Mouse (Mus musculus): Measurements from ENCODE around the gene Acsm1. TPM values are rescaled to one million over a fixed set of nuclear protein-coding genes. Genes with fewer than 3 reads are reported as not detected.
"Not testable (repeated sequence)": the region's sequence is repeated elsewhere in the genome, so short reads cannot be mapped to it uniquely, and the experiment has no call there.

The Acsm1 gene
- total RNA-seq (2021) = not detected
- long read RNA-seq, experiment 1 = 0 reads
- long read RNA-seq, experiment 2 = 0 reads

DNA sequence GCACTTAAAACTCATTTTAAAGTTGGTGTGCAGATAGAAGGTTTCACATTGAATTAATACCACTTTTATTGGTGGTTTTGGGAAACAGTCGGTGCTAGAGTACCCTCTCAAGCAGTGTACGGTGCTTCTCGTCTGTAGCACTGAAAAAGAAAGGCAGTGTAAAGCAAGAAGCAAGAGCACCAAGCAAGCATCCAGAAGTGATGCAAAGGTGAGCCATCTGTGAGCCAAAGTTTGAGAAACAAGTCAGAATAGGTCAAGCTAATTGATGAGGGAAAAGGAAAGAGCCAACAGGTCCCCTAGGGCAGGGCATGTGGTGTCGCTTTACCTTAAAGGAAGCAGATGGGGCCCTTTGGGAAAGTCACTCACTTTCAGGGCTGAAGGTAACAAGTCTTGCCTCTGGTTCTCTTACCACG lies at the start of gene Acsm1:
Gene Acsm1, plus strand, starts transcription at position 363 of the 413 bp plus-strand sequence.
- Histone ChIP-seq H3K4me3 (no peak within 1 kb of the TSS), H3K27ac (no peak within 1 kb of the TSS)
- DNase-seq (ENCODE audit: low spot score in 2 of 2) = no peak
- TF ChIP-seq CTCF (conservative IDR thresholded peaks at IDR 0.05) = no peak

GRCm38 (mm10) chr7:119559789-119560451 lies 46.9 kb upstream of the Acsm1 start:
- no peak for DNase-seq (ENCODE audit: low spot score in 2 of 2)
- TF ChIP-seq CTCF (conservative IDR thresholded peaks at IDR 0.05) = no peak
- no peak overlapping the region for H3K4me3 ChIP-seq
- no peak overlapping the region for H3K27ac ChIP-seq

- TF ChIP-seq CTCF (conservative IDR thresholded peaks at IDR 0.05) = no peak
- DNase-seq (ENCODE audit: low spot score in 2 of 2) = no peak
- Histone ChIP-seq H3K4me3 (no peak overlapping the region), H3K27ac (no peak overlapping the region)
Observed at GRCm38 (mm10) chr7:119560452-119560835, 46.4 kb upstream of the Acsm1 start.

GRCm38 (mm10) chr7:119561441-119561840 lies 45.4 kb upstream of the Acsm1 start:
- Histone ChIP-seq H3K27ac (no peak overlapping the region), H3K4me3 (no peak overlapping the region)
- DNase-seq (ENCODE audit: low spot score in 2 of 2) = no peak
- no peak for TF ChIP-seq CTCF (conservative IDR thresholded peaks at IDR 0.05)

GRCm38 (mm10) chr7:119562476-119562875 lies 44.4 kb upstream of the Acsm1 start:
- not testable (repeated sequence) for H3K27ac ChIP-seq; H3K4me3 ChIP-seq; DNase-seq (ENCODE audit: low spot score in 2 of 2)

DNA sequence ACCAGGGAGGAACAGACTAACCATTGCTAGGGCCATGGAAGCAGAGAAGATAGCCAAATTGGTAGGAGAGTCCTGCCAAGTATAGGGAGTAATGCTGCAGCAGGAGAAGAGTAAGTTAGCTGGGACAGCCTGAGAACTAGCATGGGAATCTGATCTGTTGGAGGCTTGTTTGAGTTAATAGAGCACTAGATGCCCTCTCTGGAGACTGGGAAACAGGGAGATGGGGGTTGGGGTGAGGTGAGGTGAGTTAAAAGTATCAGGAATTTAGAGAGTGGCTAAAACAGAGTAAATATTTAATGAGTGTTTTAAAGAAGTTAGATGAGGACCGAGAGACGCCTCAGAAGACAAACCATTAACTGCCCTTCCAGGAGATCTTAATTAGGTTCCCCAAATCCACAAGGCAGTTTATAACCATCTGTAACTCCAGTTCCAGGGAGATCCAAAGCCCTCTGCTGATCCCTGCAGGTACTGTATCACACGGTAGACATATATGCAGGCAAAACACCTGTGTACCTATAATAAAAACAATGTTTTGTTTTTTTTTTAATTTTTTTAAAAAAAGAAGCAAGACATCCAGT lies 12.2 kb upstream of the Acsm1 start:
- no peak overlapping the region for H3K27ac ChIP-seq
- TF ChIP-seq CTCF (conservative IDR thresholded peaks at IDR 0.05) = no peak
- no peak for DNase-seq (ENCODE audit: low spot score in 2 of 2)
- H3K4me3 ChIP-seq = no peak overlapping the region

DNA sequence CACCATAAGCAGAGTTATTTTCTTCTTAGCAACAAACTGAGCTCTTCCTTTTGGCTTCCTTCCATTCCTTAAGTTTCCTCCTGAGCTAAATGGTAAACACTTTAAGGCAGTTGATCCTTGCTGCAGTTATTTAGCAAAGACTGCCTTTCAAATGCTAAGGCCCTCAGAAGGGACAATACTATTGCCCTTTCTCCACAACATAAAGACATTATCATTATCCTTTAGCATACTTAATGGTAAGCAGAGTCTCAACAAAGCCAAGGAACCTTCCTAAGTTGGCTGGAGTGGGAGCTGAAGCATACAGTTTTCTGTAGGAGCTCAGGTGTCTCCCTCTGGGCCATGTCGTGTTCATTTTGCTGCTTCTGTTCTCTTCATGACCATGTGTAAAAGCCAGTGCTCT lies 11.5 kb upstream of the Acsm1 start:
- Histone ChIP-seq H3K27ac (no peak overlapping the region), H3K4me3 (no peak overlapping the region)
- DNase-seq (ENCODE audit: low spot score in 2 of 2) = no peak
- no peak for TF ChIP-seq CTCF (conservative IDR thresholded peaks at IDR 0.05)

GRCm38 (mm10) chr7:119596536-119596935 lies 10.3 kb upstream of the Acsm1 start:
- no peak for TF ChIP-seq CTCF (conservative IDR thresholded peaks at IDR 0.05)
- no peak for DNase-seq (ENCODE audit: low spot score in 2 of 2)
- Histone ChIP-seq H3K4me3 (no peak overlapping the region), H3K27ac (no peak overlapping the region)

GRCm38 (mm10) chr7:119601195-119601953 lies 5.5 kb upstream of the Acsm1 start:
- Histone ChIP-seq H3K4me3 (no peak overlapping the region), H3K27ac (no peak overlapping the region)
- no peak for TF ChIP-seq CTCF (conservative IDR thresholded peaks at IDR 0.05)
- DNase-seq (ENCODE audit: low spot score in 2 of 2) = no peak

DNA sequence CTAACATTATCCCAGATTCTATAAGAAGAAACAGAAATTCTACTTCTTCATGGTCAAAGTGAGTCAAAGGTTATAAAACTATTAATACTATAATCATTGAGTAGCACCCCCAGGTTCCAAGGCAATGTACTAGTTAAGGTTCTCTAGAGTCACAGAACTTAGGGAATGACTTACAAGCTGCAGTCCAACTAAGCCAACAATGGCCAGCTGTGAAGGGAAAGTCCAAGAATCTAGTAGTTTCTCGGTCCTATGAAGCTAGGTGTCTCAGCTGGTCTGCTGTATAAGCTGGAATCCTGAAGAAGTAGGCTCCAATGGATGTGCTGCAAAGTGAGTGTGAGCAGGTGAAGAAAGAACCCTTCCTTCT lies 4.9 kb upstream of the Acsm1 start:
- no peak overlapping the region for H3K27ac ChIP-seq
- TF ChIP-seq CTCF (conservative IDR thresholded peaks at IDR 0.05) = no peak
- DNase-seq (ENCODE audit: low spot score in 2 of 2) = no peak

DNA sequence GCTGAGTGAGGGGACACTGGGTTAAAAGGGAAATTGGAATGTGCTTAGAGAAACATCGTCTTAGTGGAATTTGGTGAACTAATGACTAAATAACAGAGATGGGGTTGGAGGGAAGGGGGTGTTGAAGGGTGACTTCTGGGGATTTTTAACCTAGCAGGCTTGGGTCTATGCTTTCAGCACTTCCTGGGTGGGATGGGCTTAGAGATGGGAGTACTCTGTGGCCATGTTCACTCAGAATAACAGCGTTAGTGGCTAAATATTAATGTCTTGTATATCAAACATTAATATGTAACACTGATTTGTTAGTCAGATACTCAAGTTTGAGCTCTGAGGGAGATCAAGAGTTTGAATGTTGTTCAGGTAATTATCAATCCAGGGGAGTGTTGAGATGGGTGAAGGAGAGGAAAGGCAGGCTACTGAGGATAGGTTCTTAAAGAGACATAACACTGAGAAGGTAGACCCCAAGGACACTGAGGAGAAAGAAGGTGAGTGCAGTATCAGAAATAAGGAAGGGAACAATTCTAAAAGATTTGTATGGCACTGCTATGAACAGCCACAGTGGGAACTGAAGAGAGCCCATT lies 1.8 kb upstream of the Acsm1 start:
- Histone ChIP-seq H3K27ac (no peak overlapping the region), H3K4me3 (no peak overlapping the region)
- no peak for DNase-seq (ENCODE audit: low spot score in 2 of 2)
- TF ChIP-seq CTCF (conservative IDR thresholded peaks at IDR 0.05) = no peak

More for the DNA sequence above, 4.9 kb upstream of the Acsm1 start:
- no peak overlapping the region for H3K4me3 ChIP-seq

DNA sequence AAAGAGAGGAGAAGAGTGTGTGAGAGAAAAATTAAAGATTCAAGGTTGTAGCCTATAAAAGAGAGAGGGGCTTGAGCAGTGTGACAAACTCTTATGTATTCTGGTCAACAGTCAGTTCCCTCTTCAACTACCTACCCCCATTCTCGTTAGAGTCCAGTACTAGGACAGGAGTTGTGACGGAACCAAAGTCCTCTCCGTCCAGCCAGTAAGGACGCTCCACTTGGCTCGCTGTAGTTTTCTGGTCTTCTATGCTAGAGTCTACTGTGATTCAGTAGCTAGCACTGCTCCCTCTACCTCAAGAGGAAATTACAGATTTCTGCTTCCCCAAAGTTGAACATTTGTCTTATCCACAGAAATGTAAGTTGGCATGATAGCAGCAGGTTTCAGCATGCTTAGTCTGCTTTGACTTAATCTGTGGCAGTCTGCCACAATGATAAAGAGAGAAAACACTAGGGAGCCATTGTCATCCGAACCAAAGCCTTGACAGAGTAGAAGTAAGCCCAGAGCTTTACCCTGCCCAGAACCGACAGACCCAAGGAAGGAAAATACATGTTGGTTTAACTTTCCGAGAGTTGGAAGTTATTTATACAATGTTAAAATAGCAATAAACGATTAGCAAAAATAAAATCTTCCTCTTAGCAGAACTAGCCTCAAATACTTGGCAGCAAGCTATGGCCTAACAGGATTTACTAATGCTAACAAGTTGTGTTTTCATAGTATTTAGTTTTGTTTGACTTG lies 731 bp upstream of the Acsm1 start:
- Histone ChIP-seq H3K27ac (no peak overlapping the region), H3K4me3 (no peak overlapping the region)
- no peak for DNase-seq (ENCODE audit: low spot score in 2 of 2)
- no peak for TF ChIP-seq CTCF (conservative IDR thresholded peaks at IDR 0.05)
